Mouse (Mus musculus): ENCODE results near the gene Defb21.

The Defb21 gene

DNA sequence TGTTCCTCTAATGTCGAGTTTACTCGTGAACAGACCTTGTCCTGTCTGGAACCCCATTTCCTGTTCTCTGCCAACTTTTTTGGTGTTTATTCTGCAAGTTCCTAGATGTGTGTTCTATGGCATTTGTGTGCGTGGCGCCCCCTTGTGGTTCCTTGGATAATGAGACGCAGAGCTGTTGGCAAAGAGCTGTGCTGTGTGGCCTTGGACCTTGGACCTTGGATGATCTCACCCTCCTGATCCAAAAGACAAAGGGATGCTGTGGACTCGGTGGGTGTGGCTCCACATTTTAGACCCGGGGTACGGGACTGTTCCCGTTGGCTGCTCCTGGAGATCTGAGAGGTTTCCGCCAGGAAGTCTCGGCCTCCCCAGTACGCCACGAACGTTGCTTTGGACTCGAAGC is 31.5 kb downstream of the Defb21 start, which contains the start of gene Defb36:
Gene Defb36 (plus strand): TSS at position 271 of the 400 bp plus-strand sequence.
- DNase-seq (ENCODE audit: low spot score in 2 of 2): peak; percentile 18 to 19

GRCm38 (mm10) chr2:152607746-152608145 is 35.2 kb downstream of the Defb21 start:
- DNase-seq (ENCODE audit: low spot score in 2 of 2): no peak

DNA sequence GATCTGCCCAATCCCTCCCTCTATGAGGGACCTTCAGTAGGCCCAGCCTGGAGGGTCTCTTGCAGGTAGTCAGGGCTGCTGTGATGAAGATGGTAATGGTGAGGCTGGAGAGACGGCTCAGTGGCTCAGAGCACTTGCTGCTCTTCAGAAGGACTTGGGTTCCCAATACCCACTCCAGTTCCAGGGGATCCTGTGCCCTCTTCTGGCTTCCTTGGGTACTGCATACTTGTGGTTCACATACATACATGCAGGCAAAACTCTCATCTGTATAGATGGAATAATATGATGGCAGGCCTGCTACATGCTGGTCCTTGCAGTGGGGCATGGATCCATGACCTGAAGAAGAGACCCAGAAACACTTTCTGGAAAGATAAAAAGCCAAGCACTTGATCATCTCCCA is 36.2 kb downstream of the Defb21 start:
- no peak for DNase-seq (ENCODE audit: low spot score in 2 of 2)

- DNase-seq (ENCODE audit: low spot score in 2 of 2): no peak
These were observed 39.6 kb downstream of the Defb21 start for GRCm38 (mm10) chr2:152612193-152612592.

DNA sequence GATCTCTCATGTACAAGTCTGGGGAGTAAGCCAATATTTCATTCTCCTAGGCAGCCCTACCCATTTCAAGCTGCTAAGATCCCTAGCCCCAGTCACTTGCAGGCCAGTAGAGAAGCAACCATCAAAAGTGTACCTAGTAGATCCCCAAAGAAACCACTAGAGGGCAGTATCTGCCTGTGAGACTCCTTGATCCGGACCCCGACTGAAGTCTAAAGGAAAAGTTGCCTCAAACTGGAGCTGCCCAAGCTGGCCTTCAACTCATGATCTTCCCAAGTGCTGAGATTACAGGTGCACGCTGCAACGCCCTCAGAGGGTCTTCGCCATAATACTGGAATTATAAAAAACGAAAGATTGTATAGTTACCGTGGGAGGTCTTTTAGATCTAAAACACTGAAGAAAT is 43.0 kb downstream of the Defb21 start:
- DNase-seq (ENCODE audit: low spot score in 2 of 2): peak; percentile 30 to 71

DNA sequence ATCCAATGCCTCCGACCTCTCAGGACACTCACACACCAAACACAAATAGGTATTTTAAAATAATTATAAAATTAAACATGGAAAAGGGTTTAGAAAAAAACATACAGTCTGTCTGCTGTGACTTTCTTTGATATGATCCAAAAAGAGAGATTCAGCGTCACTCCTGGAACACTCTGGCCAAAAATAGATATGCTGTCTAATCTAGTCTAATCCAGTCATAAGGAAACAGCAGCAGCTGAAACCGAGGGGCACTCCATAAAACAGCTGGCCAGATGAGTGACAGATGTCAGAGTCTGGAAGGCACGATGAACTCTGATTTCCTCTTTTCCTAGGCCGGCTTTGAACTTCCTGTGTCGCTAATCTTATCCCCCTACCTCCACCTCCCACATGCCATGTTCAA is 43.9 kb downstream of the Defb21 start:
- DNase-seq (ENCODE audit: low spot score in 2 of 2): no peak

GRCm38 (mm10) chr2:152617374-152617773 is 44.8 kb downstream of the Defb21 start:
- DNase-seq (ENCODE audit: low spot score in 2 of 2): no peak

GRCm38 (mm10) chr2:152620367-152621134 is 48.0 kb downstream of the Defb21 start:
- DNase-seq (ENCODE audit: low spot score in 2 of 2): peak; percentile 19 to 35

GRCm38 (mm10) chr2:152622151-152622550 is 49.6 kb downstream of the Defb21 start:
- no peak for DNase-seq (ENCODE audit: low spot score in 2 of 2)

- no peak for DNase-seq (ENCODE audit: low spot score in 2 of 2)
These were observed 50.4 kb downstream of the Defb21 start, which contains the start of gene Defb25 for GRCm38 (mm10) chr2:152622953-152623352. Gene Defb25 (minus strand): TSS chr2:152623053.
